Mouse (Mus musculus) spleen, postnatal 36 days (tissue): ENCODE results near the gene Sike1.

Experiments
- DNase-seq, 2 experiments: peaks; one replicate each; pipeline ENCODE4 v3.0.0; 2022; ENCODE audit warnings: low spot score in 2 of 2, mixed read lengths in 1 of 2

Gene Sike1

GRCm38 (mm10) chr3:102995605-102996321, at the start of gene Sike1:
Sike1 (plus strand) TSS chr3:102995708.
- peak; percentile 95 to 96 for DNase-seq

GRCm38 (mm10) chr3:102946312-102946711, 49.2 kb upstream of the Sike1 start:
- DNase-seq, result no peak

DNA sequence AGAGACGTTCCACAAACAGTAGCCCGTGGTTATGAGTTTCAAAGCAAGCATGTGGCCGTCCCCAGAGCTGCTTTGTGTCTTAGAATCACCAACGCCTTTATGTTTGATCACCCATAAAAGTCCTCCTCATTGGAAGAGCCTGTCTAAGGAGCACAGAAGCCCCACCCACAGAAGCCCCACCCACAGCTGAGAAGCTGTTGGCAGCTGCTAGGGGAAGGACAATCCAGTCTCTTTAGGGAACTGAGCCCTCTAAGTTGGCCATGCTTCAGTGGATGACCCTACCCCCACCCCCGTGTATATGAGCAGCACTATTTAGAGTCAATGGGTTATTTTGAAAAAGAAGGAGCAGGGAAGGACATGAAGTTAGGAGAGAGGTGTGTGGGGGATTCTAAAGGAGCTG, 48.6 kb upstream of the Sike1 start:
- peak; percentile 40 to 41 for DNase-seq

GRCm38 (mm10) chr3:102954476-102954875, 41.0 kb upstream of the Sike1 start:
- no peak for DNase-seq

- no peak for DNase-seq
These were observed 40.4 kb upstream of the Sike1 start for GRCm38 (mm10) chr3:102955143-102955542.

GRCm38 (mm10) chr3:102955596-102955995, 39.9 kb upstream of the Sike1 start:
- no peak for DNase-seq

DNA sequence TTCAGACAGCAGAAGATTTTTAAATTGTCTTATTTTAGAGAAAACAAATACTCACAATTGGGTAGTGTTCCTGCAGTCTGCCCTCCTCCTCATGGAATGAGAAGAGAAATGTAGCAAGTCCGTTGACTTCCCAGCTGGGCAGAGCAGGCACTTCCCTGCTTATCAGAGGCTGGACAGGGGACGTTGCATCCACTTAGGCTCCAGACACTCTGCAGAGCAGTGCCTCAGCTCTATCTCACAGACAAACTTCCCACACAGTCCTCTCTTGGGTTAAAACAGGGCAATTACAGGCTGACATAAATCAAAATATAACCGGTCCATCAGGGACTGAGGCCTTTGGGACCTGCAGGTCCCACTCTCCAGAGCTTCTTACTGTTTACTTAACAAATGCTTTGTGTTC, 31.5 kb upstream of the Sike1 start, which contains the start of gene Nr1h5:
TSS of gene Nr1h5 (minus strand) at position 101 of the 400 bp plus-strand sequence.
- no peak for DNase-seq

DNA sequence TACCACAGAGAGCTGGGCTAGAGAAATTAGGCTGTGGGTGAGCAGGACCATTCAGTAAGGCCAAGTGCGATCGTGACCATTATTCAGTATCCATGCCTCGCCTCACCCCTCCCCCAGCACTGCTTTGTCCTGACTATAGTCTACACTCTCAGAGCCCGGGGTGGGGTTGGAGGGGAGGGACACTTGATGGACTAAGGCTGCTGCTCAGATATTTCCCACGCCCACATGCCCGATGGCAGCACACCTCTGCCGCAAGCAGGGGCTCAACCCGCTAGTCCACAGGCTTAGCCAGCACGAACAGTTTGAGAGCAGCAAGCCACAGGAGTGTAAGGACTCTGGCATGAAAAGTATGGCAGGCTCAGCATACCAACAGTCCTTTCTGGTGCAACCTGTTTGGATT, 25.4 kb upstream of the Sike1 start:
- no peak for DNase-seq

GRCm38 (mm10) chr3:102970508-102970907, 25.0 kb upstream of the Sike1 start:
- no peak for DNase-seq

- no peak for DNase-seq
These were observed 18.6 kb upstream of the Sike1 start for GRCm38 (mm10) chr3:102976906-102977305.

GRCm38 (mm10) chr3:102979550-102980348, 15.8 kb upstream of the Sike1 start:
- no peak for DNase-seq

GRCm38 (mm10) chr3:102980349-102980736, 15.2 kb upstream of the Sike1 start:
- no peak for DNase-seq

GRCm38 (mm10) chr3:102991041-102991440, 4.5 kb upstream of the Sike1 start:
- DNase-seq, result no peak

- DNase-seq, result no peak
These were observed 2.6 kb upstream of the Sike1 start for GRCm38 (mm10) chr3:102992936-102993335.

DNA sequence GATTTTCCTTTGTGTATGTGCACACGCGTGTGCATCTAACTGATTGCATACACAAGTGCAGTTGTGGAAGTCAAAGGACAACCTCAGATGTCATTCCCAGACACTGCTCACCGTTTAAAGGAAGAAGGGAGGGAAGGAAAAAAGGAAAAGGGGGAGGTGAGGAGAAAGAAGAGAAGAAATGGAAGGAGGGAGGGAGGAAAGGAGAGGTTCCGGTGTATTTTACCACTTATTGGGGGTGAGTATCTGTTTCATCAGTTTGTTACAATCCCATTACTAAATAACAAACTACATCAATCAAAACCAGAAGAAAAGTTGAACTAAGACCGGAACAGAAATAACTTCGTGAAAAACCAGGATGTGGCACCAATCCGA, 289 bp upstream of the Sike1 start:
- DNase-seq, result no peak

GRCm38 (mm10) chr3:102997036-102997435, 1.5 kb downstream of the Sike1 start:
- DNase-seq, result no peak

GRCm38 (mm10) chr3:102997591-102997990, 2.1 kb downstream of the Sike1 start:
- DNase-seq, result no peak

DNA sequence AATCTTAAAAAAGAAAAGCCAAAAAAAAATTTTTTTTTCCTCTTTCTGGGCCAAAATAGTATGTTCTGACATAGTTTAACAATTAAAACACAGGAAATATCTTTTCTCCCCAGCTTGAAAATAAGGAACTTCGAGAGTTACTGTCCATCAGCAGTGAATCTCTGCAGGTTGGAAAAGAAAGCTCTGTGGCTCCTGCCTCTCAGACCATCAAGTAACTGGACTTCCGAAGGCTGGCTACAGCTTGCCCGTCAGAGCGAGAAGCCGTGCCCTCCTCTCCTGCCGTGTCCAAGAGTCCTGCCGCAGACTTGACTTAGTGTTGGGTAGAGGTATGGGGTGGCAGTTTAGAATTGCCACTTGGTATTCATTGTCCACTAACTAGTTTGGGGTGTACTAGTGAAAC, 6.1 kb downstream of the Sike1 start:
- no peak for DNase-seq

DNA sequence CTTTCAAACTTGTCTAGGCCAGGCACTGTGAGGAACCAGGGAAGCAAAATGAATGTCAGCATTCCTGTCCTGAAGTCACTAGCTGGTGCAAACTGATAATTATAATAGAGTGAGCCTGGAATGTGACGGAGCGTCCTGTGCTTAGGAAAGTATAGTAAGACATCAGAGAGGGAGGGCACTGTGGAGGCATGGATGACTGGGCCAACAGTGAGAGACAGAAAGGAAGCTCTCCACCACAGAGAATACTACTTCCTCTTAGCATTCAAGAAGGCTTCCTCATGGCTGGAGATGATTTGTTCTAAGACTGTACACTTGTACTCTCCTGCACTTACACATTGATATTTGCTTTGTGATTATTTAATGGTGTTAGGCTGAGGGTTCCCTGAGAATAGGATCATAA, 21.8 kb downstream of the Sike1 start:
- peak; percentile 64 to 69 for DNase-seq

DNA sequence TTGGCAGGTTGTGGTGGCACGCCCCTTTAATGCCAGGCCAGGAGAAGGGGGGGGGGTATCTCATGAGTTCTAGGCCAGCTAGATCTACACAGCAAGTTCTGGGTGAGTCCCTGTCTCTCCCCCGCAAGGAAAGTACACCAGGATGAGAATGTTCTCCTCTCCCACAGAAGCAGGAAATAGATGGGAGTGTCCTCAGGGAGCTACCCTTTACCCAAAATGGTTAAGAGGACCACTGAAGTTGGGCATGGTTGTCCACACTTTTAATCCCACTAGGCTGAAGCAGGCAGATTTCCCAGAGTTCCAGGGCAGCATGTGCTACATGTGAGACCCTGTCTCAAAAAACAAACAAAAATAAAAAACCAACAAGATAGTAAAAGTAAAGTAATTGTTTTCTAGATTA, 24.0 kb downstream of the Sike1 start:
- DNase-seq, result no peak

DNA sequence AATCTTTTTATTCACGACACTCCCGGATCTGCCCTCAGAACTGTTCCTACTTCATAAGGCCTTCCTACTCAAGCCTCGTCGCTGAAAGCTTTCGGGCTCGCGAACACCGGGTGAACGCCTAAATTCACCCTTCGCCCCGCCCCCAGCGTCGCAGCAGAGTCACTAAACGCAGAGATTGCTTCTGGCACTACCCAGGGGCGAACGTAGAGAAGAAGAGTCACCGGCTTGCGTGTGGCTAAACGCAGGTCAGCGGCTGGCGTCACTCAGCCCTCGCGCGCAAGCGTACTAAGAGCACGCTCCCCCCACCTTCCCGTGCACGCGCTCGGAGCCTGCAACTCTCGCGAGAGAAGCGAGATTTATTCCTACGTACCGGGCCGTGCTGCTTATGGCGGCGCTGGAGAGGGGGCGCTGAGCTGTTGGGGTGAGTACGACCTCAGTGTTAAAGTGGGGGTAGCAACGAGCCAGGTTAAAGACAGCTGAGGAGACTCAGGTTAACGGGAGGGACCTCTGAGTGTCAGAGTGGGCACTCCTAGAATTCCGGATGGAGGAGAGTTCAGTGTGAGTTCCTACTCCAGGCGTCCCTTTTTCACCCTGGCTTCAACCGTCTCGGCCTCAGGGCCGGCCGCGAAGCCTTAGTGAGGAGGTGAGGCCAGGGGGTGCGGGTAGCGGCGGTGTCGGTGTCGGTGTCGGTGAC, 24.9 kb downstream of the Sike1 start, which contains the start of gene Csde1:
TSS of gene Csde1 (plus strand) at position 178 of the 694 bp plus-strand sequence.
- peak; percentile 98 for DNase-seq

DNA sequence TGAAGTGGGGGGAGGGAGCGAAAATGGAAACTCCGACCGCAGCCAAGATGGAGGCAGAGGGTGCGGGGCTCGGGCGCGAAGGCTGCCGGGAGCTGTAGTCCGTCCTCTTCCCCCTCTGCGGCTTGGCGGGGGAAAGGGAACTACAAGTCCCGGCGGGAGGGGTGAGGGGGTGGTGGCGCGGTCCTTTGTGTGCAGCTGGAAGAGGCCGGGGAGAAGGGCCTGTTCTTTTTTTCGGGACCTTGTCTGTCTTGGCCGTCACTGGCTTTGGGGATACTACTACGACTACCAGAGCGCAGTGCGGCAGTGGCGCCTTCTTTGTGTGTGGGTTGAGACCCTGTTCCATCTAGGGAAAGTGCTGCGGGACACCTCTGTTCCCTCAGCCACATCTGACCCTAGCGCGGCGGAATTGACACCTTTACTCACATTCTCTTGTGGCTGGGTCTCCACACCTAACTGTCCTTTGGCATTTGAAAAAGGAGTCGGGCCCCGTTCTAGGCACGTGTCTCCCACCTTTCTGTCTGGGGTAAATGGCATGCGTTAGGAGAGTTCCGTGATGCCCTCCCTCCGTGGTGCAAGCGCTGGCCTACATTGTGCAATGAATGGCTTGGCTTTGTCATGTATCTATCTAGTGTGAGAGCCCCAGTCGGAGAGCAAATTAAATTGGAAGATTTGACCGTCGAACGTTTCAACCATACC, 25.6 kb downstream of the Sike1 start:
- DNase-seq, result peak; percentile 88 to 89
